Mouse (Mus musculus) olfactory bulb, adult 2 months (tissue): ENCODE data around the gene Agmat.

ENCODE experiments used
- CTCF ChIP-seq: fragments of 200-500 bp; IDR thresholded peaks from 2 replicates; pipeline ENCODE4 v1.5.1; 2012; ENCODE audit warnings: low read depth, mild to moderate bottlenecking, low read length, moderate library complexity; ENCODE audit not compliant: insufficient read depth
- POLR2A ChIP-seq: fragments of 200-500 bp; IDR thresholded peaks from 2 replicates; pipeline ENCODE4 v1.6.1; 2012; ENCODE audit warnings: mild to moderate bottlenecking, low read depth, low read length, moderate library complexity; ENCODE audit not compliant: insufficient read depth

- TF ChIP-seq CTCF (no peak), POLR2A (no peak)
These were observed 25.4 kb downstream of the Agmat start for GRCm38 (mm10) chr4:141771823-141772222.
